Mouse (Mus musculus): ENCODE measurements around the gene Ly6g5c. TPM values are rescaled to one million over a fixed set of nuclear protein-coding genes. Genes with fewer than 3 reads are reported as not detected.
A peak's percentile ranks its signal among the peaks of the same experiment; 100 is the strongest.
"Not testable (repeated sequence)": the region's sequence is repeated elsewhere in the genome, so short reads cannot be mapped to it uniquely, and the experiment has no call there.

The Ly6g5c gene
- polyA plus RNA-seq, 1 experiment from 2014 or later = not detected

GRCm38 (mm10) chr17:35120745-35121142 is 12.7 kb downstream of the Ly6g5c start:
- H3K4me1 ChIP-seq (ENCODE audit: insufficient read depth, low read depth, low read length) = peaks cover 8% of the 10 kb centered on the region
- H3K9me3 ChIP-seq (ENCODE audit: low read length) = no peaks in the 10 kb centered on the region
- peak overlapping the region; percentile 73 for H3K27ac ChIP-seq (ENCODE audit: low read length)
- H3K4me3 ChIP-seq (ENCODE audit: low read depth, low read length) = peak overlapping the region; percentile 84
- WGBS = 0% methylated on average over 33 of the region's 33 CpGs
- peak; percentile 2 for ATAC-seq
- no peaks in the 10 kb centered on the region for H3K27me3 ChIP-seq (replicated peaks; ENCODE audit: insufficient read depth, low read length)
- H3K4me2 ChIP-seq (replicated peaks; ENCODE audit: low read depth, low read length) = peak overlapping the region; percentile 84
- DNase-seq (ENCODE audit: low spot score) = peak; percentile 45
- no peak for TF ChIP-seq CTCF (IDR thresholded peaks at IDR 0.05)
- H3K36me3 ChIP-seq (ENCODE audit: insufficient read depth, low read length) = peaks cover 4% of the 10 kb centered on the region; the same call in 1 of the 2 replicates
- H3K9ac ChIP-seq (replicated peaks; ENCODE audit: low read depth) = peak overlapping the region; percentile 94

DNA sequence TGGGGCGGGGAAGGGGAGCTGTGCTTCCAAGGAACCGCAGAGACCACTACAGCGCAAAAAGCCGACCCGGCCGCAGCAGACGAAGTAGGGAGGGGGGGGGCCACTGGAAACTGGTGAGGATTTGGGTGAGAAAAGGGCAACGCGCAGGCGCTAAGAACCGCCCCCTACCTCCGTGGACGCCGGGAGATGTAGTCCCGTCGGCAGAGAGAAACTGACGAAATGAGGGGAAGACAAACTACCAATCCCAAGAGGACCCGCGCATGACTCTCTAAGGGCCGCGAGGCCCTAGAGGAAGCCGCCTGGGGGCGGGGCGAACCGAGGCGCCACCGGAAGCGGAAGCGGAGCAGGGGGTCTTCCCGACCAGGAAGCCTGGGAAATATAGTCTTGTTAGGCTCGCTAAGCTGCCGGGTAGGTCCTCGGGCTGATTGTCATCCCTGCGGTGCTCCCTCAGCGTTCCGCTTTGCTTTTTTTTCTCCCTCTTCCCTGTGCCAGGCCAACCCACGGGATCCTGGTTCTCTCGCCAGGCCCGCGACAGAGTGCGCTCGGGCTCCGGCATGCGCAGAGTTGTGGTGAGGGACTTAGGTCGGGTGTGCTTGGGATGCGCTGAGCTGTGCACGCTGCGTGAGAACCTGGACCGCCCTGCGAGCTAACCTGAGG is 13.2 kb downstream of the Ly6g5c start, which contains the start of gene Gpank1:
Gene Gpank1 (plus strand): TSS at position 313 of the 657 bp plus-strand sequence.
- Histone ChIP-seq H3K9me3 (ENCODE audit: low read length) (no peaks in the 10 kb centered on the region), H3K4me1 (ENCODE audit: insufficient read depth, low read depth, low read length) (peaks cover 8% of the 10 kb centered on the region), H3K9ac (replicated peaks; ENCODE audit: low read depth) (peak within 1 kb of the TSS; percentile 94), H3K4me3 (ENCODE audit: low read depth, low read length) (peak within 1 kb of the TSS; percentile 84), H3K27ac (ENCODE audit: low read length) (peak within 1 kb of the TSS; percentile 95), H3K36me3 (ENCODE audit: insufficient read depth, low read length) (peaks cover 4% of the 10 kb centered on the region; the same call in 1 of the 2 replicates), H3K4me2 (replicated peaks; ENCODE audit: low read depth, low read length) (peak within 1 kb of the TSS; percentile 93), H3K27me3 (replicated peaks; ENCODE audit: insufficient read depth, low read length) (no peaks in the 10 kb centered on the region)
- ATAC-seq (peak; percentile 97), DNase-seq (ENCODE audit: low spot score) (peak; percentile 100)
- peak; percentile 13; the same call in 1 of the 2 replicates for TF ChIP-seq CTCF (IDR thresholded peaks at IDR 0.05)
- TF ChIP-seq EP300 (IDR thresholded peaks at IDR 0.05) = peak; percentile 64
- WGBS = under 1% methylated on average over 50 of the region's 50 CpGs

DNA sequence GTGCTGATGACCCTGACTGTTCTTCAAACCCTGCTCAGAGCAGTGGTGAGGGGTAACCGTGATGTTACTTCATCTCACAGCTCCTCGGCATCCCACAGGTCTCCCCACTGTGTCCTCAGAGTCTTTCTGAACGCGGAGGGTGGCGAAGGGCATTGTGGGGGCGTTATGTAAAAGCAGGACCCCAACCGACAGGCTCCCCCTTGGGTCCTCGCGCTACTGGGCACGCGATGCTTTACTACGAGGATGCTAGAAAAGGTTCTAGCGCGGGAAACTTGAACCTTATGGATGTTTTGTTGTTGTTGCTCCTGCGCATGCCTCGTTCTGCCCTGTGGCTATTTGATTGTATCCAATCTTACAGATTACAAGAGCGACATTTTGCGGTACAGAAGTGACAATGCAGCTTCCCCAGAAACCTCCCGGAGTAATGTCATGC is 13.8 kb downstream of the Ly6g5c start, which contains the start of gene Csnk2b:
Gene Csnk2b (minus strand): TSS at position 183 of the 433 bp plus-strand sequence.
- WGBS = under 1% methylated on average over 19 of the region's 19 CpGs
- Histone ChIP-seq H3K4me1 (ENCODE audit: insufficient read depth, low read depth, low read length) (peaks cover 9% of the 10 kb centered on the region), H3K4me3 (ENCODE audit: low read depth, low read length) (peak within 1 kb of the TSS; percentile 84), H3K36me3 (ENCODE audit: insufficient read depth, low read length) (peaks cover 4% of the 10 kb centered on the region; the same call in 1 of the 2 replicates), H3K27ac (ENCODE audit: low read length) (peak within 1 kb of the TSS; percentile 95), H3K9me3 (ENCODE audit: low read length) (no peaks in the 10 kb centered on the region), H3K9ac (replicated peaks; ENCODE audit: low read depth) (peak within 1 kb of the TSS; percentile 94), H3K4me2 (replicated peaks; ENCODE audit: low read depth, low read length) (peak within 1 kb of the TSS; percentile 93), H3K27me3 (replicated peaks; ENCODE audit: insufficient read depth, low read length) (no peaks in the 10 kb centered on the region)
- DNase-seq (ENCODE audit: low spot score) = peak; percentile 83
- ATAC-seq = no peak; the same call in 1 of the 2 replicates
- TF ChIP-seq EP300 (IDR thresholded peaks at IDR 0.05) (no peak), CTCF (IDR thresholded peaks at IDR 0.05) (peak; percentile 60)

- not testable (repeated sequence) for H3K4me3 ChIP-seq (ENCODE audit: low read depth, low read length); ATAC-seq; H3K4me2 ChIP-seq (replicated peaks; ENCODE audit: low read depth, low read length); H3K9ac ChIP-seq (replicated peaks; ENCODE audit: low read depth); H3K36me3 ChIP-seq (ENCODE audit: insufficient read depth, low read length); DNase-seq (ENCODE audit: low spot score); H3K27ac ChIP-seq (ENCODE audit: low read length); H3K9me3 ChIP-seq (ENCODE audit: low read length); H3K27me3 ChIP-seq (replicated peaks; ENCODE audit: insufficient read depth, low read length)
- peaks cover 18% of the 10 kb centered on the region for H3K4me1 ChIP-seq (ENCODE audit: insufficient read depth, low read depth, low read length)
- 93% methylated on average over 9 of the region's 9 CpGs for WGBS
Observed at GRCm38 (mm10) chr17:35123287-35123686, 15.2 kb downstream of the Ly6g5c start.

DNA sequence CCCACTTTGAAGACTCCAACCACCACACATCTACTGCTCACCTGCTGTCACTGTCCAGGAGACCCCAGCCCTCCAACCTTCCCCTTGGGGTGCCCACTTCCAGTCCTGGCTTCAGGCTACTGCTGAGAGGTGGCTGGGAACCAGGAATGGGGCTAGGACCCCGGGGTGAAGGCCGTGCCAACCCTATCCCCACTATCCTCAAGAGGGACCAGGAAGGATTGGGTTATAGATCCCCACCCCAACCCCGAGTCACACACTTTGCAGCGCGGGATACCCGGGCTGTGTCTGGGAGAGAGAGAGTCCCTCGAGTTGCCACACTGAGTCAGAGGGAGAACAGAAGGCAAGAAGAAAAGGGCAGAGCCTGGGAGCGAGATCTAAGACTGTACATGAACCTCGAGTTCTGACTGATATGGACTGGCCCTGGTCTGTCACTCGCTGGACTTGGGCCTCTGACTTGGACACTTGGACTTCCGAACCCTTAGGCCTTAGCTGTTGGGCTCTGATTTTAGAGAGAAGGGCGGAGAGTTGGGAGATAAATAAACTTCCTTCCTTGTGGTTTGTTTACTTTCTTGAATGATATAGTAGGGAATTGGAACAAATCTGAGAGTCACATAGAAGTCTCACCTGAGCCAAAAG is 16.3 kb downstream of the Ly6g5c start:
- not testable (repeated sequence) for ATAC-seq; H3K9me3 ChIP-seq (ENCODE audit: low read length); H3K9ac ChIP-seq (replicated peaks; ENCODE audit: low read depth); H3K27ac ChIP-seq (ENCODE audit: low read length); H3K36me3 ChIP-seq (ENCODE audit: insufficient read depth, low read length); DNase-seq (ENCODE audit: low spot score); H3K4me2 ChIP-seq (replicated peaks; ENCODE audit: low read depth, low read length); H3K4me3 ChIP-seq (ENCODE audit: low read depth, low read length); H3K27me3 ChIP-seq (replicated peaks; ENCODE audit: insufficient read depth, low read length)
- WGBS = 91% methylated on average over 12 of the region's 12 CpGs
- H3K4me1 ChIP-seq (ENCODE audit: insufficient read depth, low read depth, low read length) = peaks cover 18% of the 10 kb centered on the region

- H3K4me3 ChIP-seq (ENCODE audit: low read depth, low read length) = no peak overlapping the region
- H3K9ac ChIP-seq (replicated peaks; ENCODE audit: low read depth) = no peak overlapping the region
- DNase-seq (ENCODE audit: low spot score) (peak; percentile 26), ATAC-seq (no peak)
- no peaks in the 10 kb centered on the region for H3K9me3 ChIP-seq (ENCODE audit: low read length)
- 0 out of 2 replicates have a peak overlapping the region, but pooled peaks have one; percentile 92 for H3K27ac ChIP-seq (ENCODE audit: low read length)
- no peaks in the 10 kb centered on the region for H3K27me3 ChIP-seq (replicated peaks; ENCODE audit: insufficient read depth, low read length)
- no peaks in the 10 kb centered on the region for H3K36me3 ChIP-seq (ENCODE audit: insufficient read depth, low read length)
- peaks cover 17% of the 10 kb centered on the region for H3K4me1 ChIP-seq (ENCODE audit: insufficient read depth, low read depth, low read length)
- TF ChIP-seq CTCF (IDR thresholded peaks at IDR 0.05) (no peak), EP300 (IDR thresholded peaks at IDR 0.05) (no peak)
- 100% methylated on average over 1 of the region's 1 CpGs for WGBS
- H3K4me2 ChIP-seq (replicated peaks; ENCODE audit: low read depth, low read length) = 0 out of 2 replicates have a peak overlapping the region, but pooled peaks have one; percentile 81
Observed at GRCm38 (mm10) chr17:35125081-35125480, 17.0 kb downstream of the Ly6g5c start.

Data from lung, postnatal 0 days (tissue).